Comparison of ENCODE assay signal across 13 mouse cellular contexts in the genomic region with DNA sequence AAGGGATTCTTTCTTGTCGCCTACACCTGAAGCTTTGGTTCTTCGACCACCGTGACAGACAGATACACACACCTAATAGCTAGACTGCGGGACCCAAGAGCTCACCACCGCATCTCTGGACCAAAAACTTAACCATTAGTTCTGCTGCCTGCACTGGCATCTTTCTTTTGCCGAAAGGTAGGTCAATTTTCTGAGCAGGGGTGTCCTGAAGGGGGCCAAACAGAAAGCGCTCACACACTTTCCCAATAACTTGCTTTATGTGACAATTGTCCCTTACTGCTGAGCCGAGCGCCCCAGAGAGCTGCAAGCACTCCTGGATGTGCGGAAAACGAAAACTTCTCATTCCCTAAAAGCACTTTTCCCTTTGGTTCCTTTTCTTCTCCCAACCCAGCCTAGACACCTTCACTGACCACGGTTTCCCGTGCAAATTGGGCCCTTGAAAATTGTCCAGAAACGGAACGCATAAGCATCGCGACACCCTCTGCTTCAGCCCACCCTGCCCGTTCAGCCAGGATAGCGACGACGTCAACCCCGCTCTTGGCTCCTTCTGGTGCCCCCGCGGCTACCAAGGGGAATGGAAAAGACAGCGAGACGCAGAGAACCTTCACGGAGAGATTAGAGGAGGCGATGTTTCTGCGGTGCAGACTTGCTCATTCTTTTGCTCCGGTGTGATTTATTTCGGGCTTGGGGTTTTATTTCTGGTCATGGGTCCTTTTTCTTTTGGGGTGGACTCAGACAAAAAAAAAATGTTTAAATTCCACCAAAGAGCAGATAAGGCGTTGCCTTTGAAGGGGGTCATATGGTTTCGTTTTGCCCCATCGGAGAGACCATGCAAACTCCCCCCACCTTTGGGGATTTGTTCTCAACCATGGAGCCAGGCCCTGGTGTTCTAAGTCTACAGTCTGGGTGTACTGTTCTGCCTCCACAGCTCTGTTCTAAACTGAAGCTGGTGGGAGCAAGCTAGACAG. TPM values are rescaled to one million over a fixed set of nuclear protein-coding genes. Genes with fewer than 3 reads are reported as not detected.
A peak's percentile ranks its signal among the peaks of the same experiment; 100 is the strongest.
DNase-seq lines count a peak whose midpoint lies in the region; ATAC-seq and TF ChIP-seq lines count a peak whose summit lies in the region.
"Had no signal": no experiment of that assay in that cellular context is flagged by ENCODE, and none has a peak within 500 bp of the region (broad histone marks: within the 10 kb centered on the region; RNA-seq: fewer than 3 reads in every experiment).

No protein-coding gene starts in this region.

- no peak overlapping the region for H3K27ac ChIP-seq in heart, postnatal 0 days (ENCODE audit: low read depth)
- no peak overlapping the region for H3K27ac ChIP-seq in neural tube, embryonic 15.5 days (replicated peaks)
- H3K27ac ChIP-seq in hindbrain, embryonic 14.5 days = no peak overlapping the region
- H3K27ac ChIP-seq: gastrocnemius, adult 2 months had no signal

- TF ChIP-seq EP300 in heart, postnatal 0 days (IDR thresholded peaks at IDR 0.05; ENCODE audit: low read depth) = no peak

- H3K9ac ChIP-seq in heart, postnatal 0 days (replicated peaks; ENCODE audit: low read depth, low read length) = no peak overlapping the region
- H3K9ac ChIP-seq in neural tube, embryonic 15.5 days (replicated peaks) = no peak overlapping the region
- H3K9ac ChIP-seq in hindbrain, embryonic 14.5 days = no peak overlapping the region

- no peaks in the 10 kb centered on the region for H3K9me3 ChIP-seq in heart, postnatal 0 days (replicated peaks; ENCODE audit: control insufficient read depth, low read length)
- H3K9me3 ChIP-seq in neural tube, embryonic 15.5 days (replicated peaks) = no peaks in the 10 kb centered on the region
- no peaks in the 10 kb centered on the region for H3K9me3 ChIP-seq in hindbrain, embryonic 14.5 days (ENCODE audit: control insufficient read depth, low read length)

- DNase-seq in heart, postnatal 0 days (ENCODE audit: low spot score) = no peak
- DNase-seq in heart, postnatal 25 days (ENCODE audit: low spot score) = no peak
- peak; percentile 54 for DNase-seq in neural tube, embryonic 10.5 days (ENCODE audit: extremely low spot score, low spot score)
- DNase-seq in hindbrain, embryonic 14.5 days (ENCODE audit: low spot score) = no peak
- DNase-seq in urinary bladder, postnatal 10 days (ENCODE audit: low spot score) = no peak
- DNase-seq: cerebellum, postnatal 14 days; thymus, postnatal 25 days had no signal

- TF ChIP-seq CTCF in heart, postnatal 0 days (IDR thresholded peaks at IDR 0.05; ENCODE audit: low read depth) = no peak

- H3K4me2 ChIP-seq in heart, postnatal 0 days (ENCODE audit: low read depth, low read length) = peak overlapping the region; percentile 1; the same call in 1 of the 2 replicates
- H3K4me2 ChIP-seq in neural tube, embryonic 15.5 days = no peak overlapping the region; the same call in 1 of the 2 replicates
- H3K4me2 ChIP-seq in hindbrain, embryonic 14.5 days (replicated peaks) = peak overlapping the region; percentile 52

- no peak for ATAC-seq in heart, postnatal 0 days (ENCODE audit: insufficient read depth, low read depth)
- no peak for ATAC-seq in neural tube, embryonic 15.5 days (ENCODE audit: low FRiP score)
- ATAC-seq in hindbrain, embryonic 14.5 days (ENCODE audit: low FRiP score) = no peak
- no peak for ATAC-seq in granulocyte monocyte progenitor cell, adult 5-6 weeks (replicated peaks; ENCODE audit: poor library complexity, severe bottlenecking)

- intact Hi-C loops in heart, postnatal 25 days (cut with DNase I) = no loop called here

- peaks cover 97% of the 10 kb centered on the region for H3K27me3 ChIP-seq in heart, postnatal 0 days (ENCODE audit: control insufficient read depth, insufficient read depth, low read length)
- H3K27me3 ChIP-seq in neural tube, embryonic 15.5 days (replicated peaks) = peaks cover 94% of the 10 kb centered on the region
- H3K27me3 ChIP-seq in hindbrain, embryonic 14.5 days (ENCODE audit: control insufficient read depth, insufficient read depth, low read length) = peaks cover 99% of the 10 kb centered on the region

- peaks cover 17% of the 10 kb centered on the region; the same call in 1 of the 2 replicates for H3K4me1 ChIP-seq in heart, postnatal 0 days (ENCODE audit: control insufficient read depth, insufficient read depth)
- peaks cover 35% of the 10 kb centered on the region for H3K4me1 ChIP-seq in neural tube, embryonic 15.5 days
- peaks cover 16% of the 10 kb centered on the region for H3K4me1 ChIP-seq in hindbrain, embryonic 14.5 days (replicated peaks; ENCODE audit: control insufficient read depth, insufficient read depth, low read length)

- peak overlapping the region; percentile 52 for H3K4me3 ChIP-seq in heart, postnatal 0 days (ENCODE audit: low read depth, low read length)
- H3K4me3 ChIP-seq in neural tube, embryonic 15.5 days (replicated peaks) = no peak overlapping the region
- H3K4me3 ChIP-seq in hindbrain, embryonic 14.5 days (replicated peaks; ENCODE audit: low read length) = peak overlapping the region; percentile 29

- WGBS in heart, postnatal 0 days = 18% methylated on average over 34 of the region's 34 CpGs
- 7% methylated on average over 34 of the region's 34 CpGs for WGBS in neural tube, embryonic 15.5 days
- 4% methylated on average over 34 of the region's 34 CpGs for WGBS in hindbrain, embryonic 14.5 days

- no peaks in the 10 kb centered on the region for H3K36me3 ChIP-seq in heart, postnatal 0 days (replicated peaks; ENCODE audit: control insufficient read depth, insufficient read depth, low read length)
- no peaks in the 10 kb centered on the region for H3K36me3 ChIP-seq in neural tube, embryonic 15.5 days
- H3K36me3 ChIP-seq in hindbrain, embryonic 14.5 days (replicated peaks; ENCODE audit: control insufficient read depth, insufficient read depth) = no peaks in the 10 kb centered on the region
- H3K36me3 ChIP-seq: G1E had no signal

RNA-seq across cellular contexts. Expression of a gene that starts 2.3 kb away (rescaled TPM):
- total RNA-seq in heart, postnatal 0 days (2014; rRNA removed; ENCODE audit: low replicate concordance) = not detected in 2 replicates
- polyA plus RNA-seq in heart, postnatal 0 days (2015; fragmentation: Nextera tagmentation; extraction: Ambion mirVana) = not detected in 2 replicates
- total RNA-seq in heart, postnatal 25 days (2021) = under 1 TPM; 0.23 to 0.53 TPM
- 0.14 TPM in 1 of 2 replicates, not detected in the other for polyA plus RNA-seq in neural tube, embryonic 15.5 days (2015; fragmentation: Nextera tagmentation; extraction: Ambion mirVana)
- polyA plus RNA-seq in hindbrain, embryonic 14.5 days (2014; fragmentation: Nextera tagmentation; extraction: Ambion mirVana) = 0.14 and 0.67 TPM in 2 replicates
- not detected in 2 replicates for total RNA-seq in granulocyte monocyte progenitor cell, adult 5-6 weeks (2014; fragmentation: Nextera tagmentation)
- total RNA-seq in granulocyte monocyte progenitor cell, adult 5-6 weeks (2017) = not detected in 2 replicates
- total RNA-seq: adrenal gland, adult 2 months; G1E; gastrocnemius, adult 2 months had no signal
- polyA plus RNA-seq: G1E; liver, embryonic 16.5 days had no signal

RNA-seq across cellular contexts. Expression of a gene that starts 13.8 kb away (rescaled TPM):
- 9.5 and 11.7 TPM in 2 replicates for total RNA-seq in heart, postnatal 0 days (2014; rRNA removed; ENCODE audit: low replicate concordance)
- polyA plus RNA-seq in heart, postnatal 0 days (2015; fragmentation: Nextera tagmentation; extraction: Ambion mirVana) = 9.7 TPM in 2 replicates
- total RNA-seq in heart, postnatal 25 days (2021) = 10 to 100 TPM; 11.9 to 14.1 TPM
- polyA plus RNA-seq in neural tube, embryonic 15.5 days (2015; fragmentation: Nextera tagmentation; extraction: Ambion mirVana) = 8.0 and 10.3 TPM in 2 replicates
- 5.9 and 6.2 TPM in 2 replicates for polyA plus RNA-seq in hindbrain, embryonic 14.5 days (2014; fragmentation: Nextera tagmentation; extraction: Ambion mirVana)
- total RNA-seq in granulocyte monocyte progenitor cell, adult 5-6 weeks (2014; fragmentation: Nextera tagmentation) = 5.4 and 19.9 TPM in 2 replicates
- 5.8 and 11.2 TPM in 2 replicates for total RNA-seq in granulocyte monocyte progenitor cell, adult 5-6 weeks (2017)
